Mouse (Mus musculus) hindbrain, embryonic 11.5 days (tissue): Measurements from ENCODE around the gene Serpinb5. TPM values are rescaled to one million over a fixed set of nuclear protein-coding genes. Genes with fewer than 3 reads are reported as not detected.

Source experiments
- ATAC-seq: fragments of 200-750 bp; cut with Nextera tagmentation; 2 replicates; pipeline ENCODE4 v1.8.0; 2017; ENCODE audit warnings: mild to moderate bottlenecking, moderate TSS enrichment, moderate library complexity; ENCODE audit not compliant: low FRiP score
- DNase-seq: peaks from one replicate; pipeline ENCODE4 v3.0.0-alpha.2; 2015; ENCODE audit warnings: low spot score
- H3K27ac ChIP-seq: fragments of 300-500 bp; sonication (generic); 2 replicates; pipeline ENCODE4 v1.5.1; 2014; ENCODE audit warnings: mild to moderate bottlenecking, low read depth, low read length
- H3K27me3 ChIP-seq: fragments of 300-500 bp; sonication (generic); 2 replicates; pipeline ENCODE4 v1.6.1; 2014; ENCODE audit warnings: mild to moderate bottlenecking, low read length, moderate library complexity, mixed read lengths; ENCODE audit not compliant: control insufficient read depth, insufficient read depth
- H3K36me3 ChIP-seq: fragments of 300-500 bp; sonication (generic); 2 replicates; pipeline ENCODE4 v1.6.1; 2014; ENCODE audit warnings: mild to moderate bottlenecking, low read length, moderate library complexity, mixed read lengths; ENCODE audit not compliant: control insufficient read depth, insufficient read depth
- H3K4me1 ChIP-seq: fragments of 300-500 bp; sonication (generic); replicated peaks from 2 replicates; pipeline ENCODE4 v1.6.1; 2014; ENCODE audit warnings: low read length, mixed read lengths; ENCODE audit not compliant: control insufficient read depth, insufficient read depth
- H3K4me2 ChIP-seq: fragments of 300-500 bp; sonication (generic); replicated peaks from 2 replicates; pipeline ENCODE4 v1.6.1; 2014; ENCODE audit warnings: mild to moderate bottlenecking, low read depth, low read length
- H3K4me3 ChIP-seq: fragments of 300-500 bp; sonication (generic); 2 replicates; pipeline ENCODE4 v1.5.1; 2014; ENCODE audit warnings: low read depth, low read length
- H3K9ac ChIP-seq: fragments of 300-500 bp; sonication (generic); 2 replicates; pipeline ENCODE4 v1.6.1; 2014; ENCODE audit warnings: low read depth, low read length
- H3K9me3 ChIP-seq: fragments of 300-500 bp; sonication (generic); 2 replicates; pipeline ENCODE4 v1.6.1; 2016; ENCODE audit warnings: low read length; ENCODE audit not compliant: control insufficient read depth
- WGBS: fragments of 180-500 bp; shearing (Covaris S2); extraction: QIAGEN DNeasy Blood & Tissue Kit; methylation state at CpG from one replicate; pipeline ENCODE4 v1.1.7; 2014; 5-methylcytosine and 5-hydroxymethylcytosine counted together
- polyA plus RNA-seq: library from polyadenylated mRNA; unstranded; fragments of >200 nt; fragmentation: Nextera tagmentation; extraction: Ambion mirVana; gene quantifications from 2 replicates; pipeline ENCODE4 v1.2.1, GENCODE M21; 2014

Serpinb5 gene
- polyA plus RNA-seq, 1 experiment from 2014 or later: not detected

- 90% methylated on average over 4 of the region's 4 CpGs for WGBS
- no peak overlapping the region for H3K4me3 ChIP-seq
Observed at GRCm38 (mm10) chr1:106931954-106932353, 71.0 kb downstream of the Serpinb5 start.

More at GRCm38 (mm10) chr1:106931954-106932353, 71.0 kb downstream of the Serpinb5 start:
- Histone ChIP-seq H3K9me3 (no peaks in the 10 kb centered on the region), H3K4me1 (no peaks in the 10 kb centered on the region), H3K9ac (no peak overlapping the region), H3K27ac (no peak overlapping the region), H3K4me2 (no peak overlapping the region), H3K36me3 (no peaks in the 10 kb centered on the region), H3K27me3 (no peaks in the 10 kb centered on the region)
- ATAC-seq (no peak), DNase-seq (no peak)

Other genes with a start within 250 kb of the Serpinb5 start
- 5.9 and 6.9 TPM in 2 replicates for gene Bcl2, start 146.9 kb upstream of the Serpinb5 start, polyA plus RNA-seq
- gene Kdsr, start 101.4 kb upstream of the Serpinb5 start, polyA plus RNA-seq: 9.8 and 10.3 TPM in 2 replicates
- 70.7 and 79.0 TPM in 2 replicates for gene Vps4b, start 64.4 kb upstream of the Serpinb5 start, polyA plus RNA-seq
- gene Serpinb12, start 73.3 kb downstream of the Serpinb5 start, polyA plus RNA-seq: not detected in 2 replicates
- gene Serpinb13, start 119.8 kb downstream of the Serpinb5 start, polyA plus RNA-seq: not detected in 2 replicates
- gene Serpinb3a, start 191.1 kb downstream of the Serpinb5 start, polyA plus RNA-seq: not detected in 2 replicates
- not detected in 2 replicates for gene Serpinb3d, start 222.3 kb downstream of the Serpinb5 start, polyA plus RNA-seq